Mouse (Mus musculus): ENCODE data around the gene Adarb1. TPM values are rescaled to one million over a fixed set of nuclear protein-coding genes. Genes with fewer than 3 reads are reported as not detected.

The Adarb1 gene
- 37.7 and 41.0 TPM in 2 replicates for polyA plus RNA-seq (2015; fragmentation: Nextera tagmentation; extraction: Ambion mirVana)

DNA sequence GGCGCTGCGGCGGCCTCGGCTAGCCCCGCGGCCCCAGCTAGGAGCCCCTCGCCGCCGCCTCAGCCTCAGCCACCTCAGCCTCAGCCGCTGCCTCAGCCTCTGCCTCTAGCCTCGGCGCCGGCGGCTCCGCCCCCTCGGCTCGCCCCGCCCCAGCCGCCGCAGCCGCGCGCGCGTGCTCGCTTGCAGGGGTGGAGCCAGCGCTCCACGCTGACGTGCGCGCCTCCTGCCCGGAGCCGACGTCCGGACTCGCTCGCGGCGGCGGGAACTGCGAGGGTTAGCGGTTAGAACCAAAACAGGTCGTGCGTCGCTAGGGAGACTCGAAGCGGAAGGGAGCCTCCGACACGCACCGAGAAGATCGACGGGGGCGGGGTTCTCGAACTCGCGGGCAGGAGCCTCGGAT is at the start of gene Adarb1:
Gene Adarb1, minus strand, starts transcription at position 133 of the 400 bp plus-strand sequence.
- Histone ChIP-seq H3K4me1 (peaks cover 27% of the 10 kb centered on the region), H3K9me3 (no peaks in the 10 kb centered on the region), H3K27ac (peak within 1 kb of the TSS; percentile 48), H3K27me3 (peaks cover 18% of the 10 kb centered on the region; the same call in 1 of the 2 replicates), H3K9ac (peak within 1 kb of the TSS; percentile 74), H3K4me2 (peak within 1 kb of the TSS; percentile 94), H3K4me3 (peak within 1 kb of the TSS; percentile 83), H3K36me3 (0 out of 2 replicates have a peak, but pooled peaks cover 3% of the 10 kb centered on the region)
- WGBS: under 1% methylated on average over 52 of the region's 57 CpGs
- ATAC-seq (ENCODE audit: borderline replicate concordance, extremely low read depth, low FRiP score, low TSS enrichment): peak; percentile 91

DNA sequence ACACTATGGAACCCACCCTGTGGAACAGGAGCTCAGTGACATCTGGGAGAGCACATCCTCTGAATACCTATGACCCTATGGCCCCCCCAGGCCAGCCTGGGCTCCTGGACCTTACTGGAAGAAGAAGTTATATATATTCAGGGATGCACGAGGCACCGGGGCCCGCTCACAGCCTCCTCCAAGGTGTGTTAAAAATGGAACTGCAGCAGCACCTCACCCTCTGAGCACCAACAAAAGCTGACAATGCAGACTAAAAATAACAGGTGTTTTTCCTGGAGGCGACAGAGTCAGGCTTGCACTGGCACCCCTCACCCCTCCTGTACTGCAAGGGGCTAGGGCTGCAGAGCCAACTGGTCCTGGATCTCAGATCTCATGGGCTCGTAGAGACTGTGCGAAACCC is 49.3 kb upstream of the Adarb1 start:
- H3K36me3 ChIP-seq: no peaks in the 10 kb centered on the region
- H3K9me3 ChIP-seq: no peaks in the 10 kb centered on the region
- no peak for ATAC-seq (ENCODE audit: borderline replicate concordance, extremely low read depth, low FRiP score, low TSS enrichment)
- no peak overlapping the region for H3K27ac ChIP-seq
- H3K4me1 ChIP-seq: peaks cover 39% of the 10 kb centered on the region
- no peak overlapping the region for H3K4me2 ChIP-seq
- 80% methylated on average over 6 of the region's 6 CpGs for WGBS
- H3K9ac ChIP-seq: no peak overlapping the region
- H3K4me3 ChIP-seq: no peak overlapping the region
- H3K27me3 ChIP-seq: no peaks in the 10 kb centered on the region

DNA sequence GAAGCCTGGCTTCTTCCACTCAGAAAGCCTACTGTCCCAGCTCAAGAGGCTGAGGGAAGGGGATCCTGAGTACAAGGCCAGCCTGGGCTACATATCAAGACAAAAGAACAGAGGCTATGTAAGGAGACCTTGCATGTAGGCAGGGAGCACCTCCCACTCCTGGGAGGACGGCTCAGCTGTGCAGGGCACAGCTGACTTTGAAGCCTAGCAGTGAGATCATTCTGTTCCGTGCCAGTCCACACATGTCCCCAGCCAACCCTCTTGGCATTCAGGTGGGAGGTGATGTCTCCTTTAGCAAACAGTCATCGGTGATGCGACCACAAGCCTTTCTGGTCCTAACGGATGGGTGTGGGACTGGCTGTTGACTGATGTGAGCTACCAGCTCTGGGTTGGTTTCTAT is 47.8 kb upstream of the Adarb1 start:
- H3K4me1 ChIP-seq: peaks cover 34% of the 10 kb centered on the region
- peak overlapping the region; percentile 80 for H3K27ac ChIP-seq

DNA sequence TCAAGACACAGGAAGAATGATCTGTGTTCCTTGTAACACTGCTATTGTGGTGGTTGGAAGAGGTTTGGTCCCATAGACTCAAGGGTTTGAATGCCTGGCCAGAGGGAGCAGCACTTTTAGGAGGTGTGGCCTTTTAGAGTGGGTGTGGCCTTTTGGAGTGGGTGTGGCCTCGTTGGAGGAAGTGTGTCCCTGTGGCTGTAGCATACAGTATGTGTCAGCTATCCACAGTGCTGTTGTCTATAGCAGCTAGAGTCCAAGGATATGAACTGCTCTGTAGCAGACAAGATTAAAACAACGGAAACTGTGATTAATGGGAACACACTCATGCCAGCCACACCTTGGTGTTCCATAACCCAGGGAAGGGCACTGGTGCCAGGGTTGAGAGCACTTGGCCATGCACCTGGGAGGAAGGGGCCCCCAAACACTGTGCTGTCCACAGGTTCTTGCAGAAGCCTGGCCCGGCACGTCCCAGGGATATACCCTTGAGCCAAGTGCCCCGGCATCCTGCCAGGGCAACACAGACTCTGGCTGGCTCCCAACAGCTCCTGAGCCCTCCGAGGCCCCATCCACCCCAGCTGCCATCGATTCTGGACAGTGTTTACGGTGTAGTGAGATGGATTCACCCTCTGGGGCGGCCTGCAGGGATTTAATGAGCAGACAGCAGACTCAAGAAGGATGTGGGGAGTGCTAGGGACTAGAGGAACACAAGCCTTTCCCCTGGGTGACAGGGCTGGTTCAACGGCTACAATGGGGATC is 46.3 kb upstream of the Adarb1 start:
- Histone ChIP-seq H3K9me3 (no peaks in the 10 kb centered on the region), H3K9ac (no peak overlapping the region), H3K4me2 (peak overlapping the region; percentile 4; the same call in 1 of the 2 replicates), H3K27ac (peak overlapping the region; percentile 80), H3K36me3 (no peaks in the 10 kb centered on the region), H3K4me1 (peaks cover 34% of the 10 kb centered on the region), H3K4me3 (no peak overlapping the region), H3K27me3 (no peaks in the 10 kb centered on the region)
- WGBS: 33% methylated on average over 10 of the region's 10 CpGs
- peak; percentile 93 for ATAC-seq (ENCODE audit: borderline replicate concordance, extremely low read depth, low FRiP score, low TSS enrichment)

More for the DNA sequence above, 47.8 kb upstream of the Adarb1 start:
- no peak overlapping the region for H3K4me3 ChIP-seq
- no peaks in the 10 kb centered on the region for H3K9me3 ChIP-seq
- no peaks in the 10 kb centered on the region for H3K36me3 ChIP-seq
- no peaks in the 10 kb centered on the region for H3K27me3 ChIP-seq
- H3K4me2 ChIP-seq: no peak overlapping the region
- no peak for ATAC-seq (ENCODE audit: borderline replicate concordance, extremely low read depth, low FRiP score, low TSS enrichment)
- H3K9ac ChIP-seq: no peak overlapping the region
- WGBS: 65% methylated on average over 5 of the region's 5 CpGs

DNA sequence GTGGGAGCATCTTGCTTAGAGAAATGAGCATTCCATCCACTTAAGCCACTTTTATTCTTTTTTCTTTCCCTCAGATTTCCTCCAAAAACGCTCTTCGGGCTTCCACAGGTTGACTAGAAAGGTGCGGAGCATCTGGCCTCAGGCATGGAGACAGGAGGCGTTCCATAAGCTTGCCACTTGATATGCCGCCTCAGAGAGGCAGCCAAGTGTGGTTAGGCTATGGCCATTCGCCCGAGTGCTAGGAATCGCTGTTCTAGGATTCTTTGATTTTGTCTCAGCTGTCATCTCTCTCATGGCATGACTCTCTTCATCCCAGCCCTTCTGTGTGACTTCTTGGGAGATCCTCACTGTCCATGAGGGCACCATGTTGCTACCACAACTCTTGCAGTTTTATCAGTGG is 43.1 kb upstream of the Adarb1 start:
- Histone ChIP-seq H3K36me3 (no peaks in the 10 kb centered on the region), H3K4me2 (no peak overlapping the region), H3K9me3 (no peaks in the 10 kb centered on the region), H3K9ac (no peak overlapping the region), H3K27me3 (no peaks in the 10 kb centered on the region), H3K27ac (no peak overlapping the region), H3K4me1 (peaks cover 32% of the 10 kb centered on the region), H3K4me3 (no peak overlapping the region)
- WGBS: 89% methylated on average over 8 of the region's 8 CpGs
- ATAC-seq (ENCODE audit: borderline replicate concordance, extremely low read depth, low FRiP score, low TSS enrichment): no peak

DNA sequence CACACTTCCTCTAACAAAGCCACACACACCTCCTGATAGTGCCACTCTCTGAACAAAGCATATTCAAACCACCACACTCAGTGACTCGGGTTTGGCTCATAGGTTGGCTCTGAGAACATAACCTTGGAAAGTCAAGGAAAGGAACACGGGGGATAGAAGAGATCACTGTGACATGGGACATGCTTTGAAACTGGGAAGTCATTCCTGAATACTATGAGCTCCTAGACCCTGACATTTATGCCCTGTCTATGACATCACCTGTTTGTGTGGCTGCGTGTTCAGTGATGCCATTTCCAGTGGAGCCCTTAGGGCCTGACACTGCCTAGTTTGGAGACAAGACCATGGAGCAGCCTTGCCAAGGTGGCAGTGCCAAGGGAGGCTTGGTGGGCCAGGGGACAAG is 39.6 kb upstream of the Adarb1 start:
- Histone ChIP-seq H3K36me3 (no peaks in the 10 kb centered on the region), H3K27me3 (no peaks in the 10 kb centered on the region), H3K9ac (no peak overlapping the region), H3K4me1 (peaks cover 17% of the 10 kb centered on the region), H3K9me3 (no peaks in the 10 kb centered on the region), H3K4me3 (no peak overlapping the region), H3K27ac (no peak overlapping the region), H3K4me2 (no peak overlapping the region)
- no peak for ATAC-seq (ENCODE audit: borderline replicate concordance, extremely low read depth, low FRiP score, low TSS enrichment)
- 81% methylated on average over 3 of the region's 3 CpGs for WGBS

DNA sequence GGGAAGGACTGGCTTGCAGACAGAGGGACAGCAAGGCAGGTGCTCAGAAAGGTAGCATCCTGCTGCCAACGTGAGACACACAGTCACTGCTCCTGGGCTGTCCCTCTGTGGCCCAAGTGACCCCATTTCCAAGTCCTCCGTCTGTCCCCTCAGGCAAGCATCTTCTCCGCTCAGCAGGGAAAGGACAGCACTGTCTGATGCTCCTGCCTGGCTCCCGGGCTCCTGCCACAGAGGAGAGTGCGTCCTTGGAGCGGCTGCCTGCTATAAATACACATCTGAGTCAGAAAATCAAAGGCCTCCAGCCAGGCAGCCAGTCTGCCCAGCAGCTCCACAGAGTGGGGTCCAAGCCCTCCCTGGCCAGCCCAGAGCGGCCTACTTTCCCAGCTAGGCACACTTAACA is 38.4 kb upstream of the Adarb1 start:
- H3K27ac ChIP-seq: 0 out of 2 replicates have a peak overlapping the region, but pooled peaks have one; percentile 65
- no peaks in the 10 kb centered on the region for H3K36me3 ChIP-seq
- H3K27me3 ChIP-seq: no peaks in the 10 kb centered on the region
- H3K9me3 ChIP-seq: no peaks in the 10 kb centered on the region
- H3K4me2 ChIP-seq: no peak overlapping the region
- H3K9ac ChIP-seq: no peak overlapping the region
- peaks cover 17% of the 10 kb centered on the region for H3K4me1 ChIP-seq
- no peak for ATAC-seq (ENCODE audit: borderline replicate concordance, extremely low read depth, low FRiP score, low TSS enrichment)
- 71% methylated on average over 7 of the region's 7 CpGs for WGBS
- no peak overlapping the region for H3K4me3 ChIP-seq

DNA sequence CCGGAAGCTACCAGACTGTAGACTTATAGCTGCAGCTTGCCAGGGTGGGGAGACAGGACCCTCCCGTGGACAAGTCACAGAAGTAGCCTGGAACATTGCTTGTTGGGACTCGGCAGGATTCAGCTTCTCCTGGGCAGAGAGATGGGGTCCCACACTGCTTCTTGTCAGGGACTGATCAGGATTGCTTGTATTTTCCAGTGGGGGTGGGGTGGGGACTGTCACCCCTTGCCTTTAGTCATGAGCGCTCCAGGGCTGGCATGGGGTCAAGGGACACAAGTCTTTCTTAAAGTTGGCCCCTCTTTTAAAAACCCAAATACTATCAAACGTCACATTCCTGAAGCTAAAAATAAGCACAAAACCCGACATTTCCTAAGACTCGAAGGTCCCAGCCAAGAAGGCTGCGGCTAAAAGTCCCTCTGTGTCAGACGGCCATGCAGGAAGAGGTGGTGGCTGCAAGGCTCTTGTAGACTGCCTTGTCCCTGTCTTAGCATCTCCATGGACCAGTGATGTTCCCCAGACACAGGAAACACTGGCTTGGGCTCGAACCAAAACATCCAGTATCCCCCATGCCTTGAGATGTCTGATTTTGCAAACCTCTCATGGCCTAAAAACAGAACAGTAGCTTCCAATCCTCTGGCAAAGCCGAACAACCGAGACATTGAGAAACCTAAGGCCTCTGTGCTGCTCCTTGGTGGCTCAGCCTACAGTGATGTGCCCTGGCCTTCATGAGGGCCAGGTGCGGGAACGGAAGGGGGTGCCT is 37.4 kb upstream of the Adarb1 start:
- no peaks in the 10 kb centered on the region for H3K36me3 ChIP-seq
- H3K9ac ChIP-seq: no peak overlapping the region
- H3K4me3 ChIP-seq: no peak overlapping the region
- no peaks in the 10 kb centered on the region for H3K9me3 ChIP-seq
- H3K27ac ChIP-seq: peak overlapping the region; percentile 65
- H3K4me1 ChIP-seq: peaks cover 17% of the 10 kb centered on the region
- ATAC-seq (ENCODE audit: borderline replicate concordance, extremely low read depth, low FRiP score, low TSS enrichment): peak; percentile 63
- no peaks in the 10 kb centered on the region for H3K27me3 ChIP-seq
- no peak overlapping the region for H3K4me2 ChIP-seq
- WGBS: 52% methylated on average over 14 of the region's 14 CpGs

DNA sequence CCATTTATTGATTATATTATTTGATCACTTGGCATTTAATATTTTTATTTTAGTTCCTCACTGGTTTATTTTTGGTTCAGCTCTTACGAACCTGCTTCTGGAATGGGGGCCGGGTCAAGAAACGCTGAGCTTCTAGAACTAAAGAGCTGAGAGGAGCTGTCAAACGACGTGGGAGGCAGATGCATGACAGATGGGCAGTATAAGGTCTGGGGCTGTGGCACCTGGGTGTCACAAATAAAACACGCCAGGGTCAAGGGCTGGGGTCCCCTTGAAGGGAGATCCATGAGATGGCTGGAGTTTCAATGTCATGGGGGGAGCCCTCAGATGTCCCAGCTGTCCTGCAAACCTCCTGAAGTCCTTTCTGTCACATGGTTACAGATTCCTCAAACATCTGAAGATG is 36.7 kb upstream of the Adarb1 start:
- H3K27ac ChIP-seq: peak overlapping the region; percentile 65
- no peaks in the 10 kb centered on the region for H3K27me3 ChIP-seq
- H3K36me3 ChIP-seq: no peaks in the 10 kb centered on the region
- peaks cover 21% of the 10 kb centered on the region for H3K4me1 ChIP-seq
- no peak for ATAC-seq (ENCODE audit: borderline replicate concordance, extremely low read depth, low FRiP score, low TSS enrichment)
- no peaks in the 10 kb centered on the region for H3K9me3 ChIP-seq
- no peak overlapping the region for H3K9ac ChIP-seq
- H3K4me2 ChIP-seq: no peak overlapping the region
- no peak overlapping the region for H3K4me3 ChIP-seq
- WGBS: 52% methylated on average over 6 of the region's 6 CpGs

DNA sequence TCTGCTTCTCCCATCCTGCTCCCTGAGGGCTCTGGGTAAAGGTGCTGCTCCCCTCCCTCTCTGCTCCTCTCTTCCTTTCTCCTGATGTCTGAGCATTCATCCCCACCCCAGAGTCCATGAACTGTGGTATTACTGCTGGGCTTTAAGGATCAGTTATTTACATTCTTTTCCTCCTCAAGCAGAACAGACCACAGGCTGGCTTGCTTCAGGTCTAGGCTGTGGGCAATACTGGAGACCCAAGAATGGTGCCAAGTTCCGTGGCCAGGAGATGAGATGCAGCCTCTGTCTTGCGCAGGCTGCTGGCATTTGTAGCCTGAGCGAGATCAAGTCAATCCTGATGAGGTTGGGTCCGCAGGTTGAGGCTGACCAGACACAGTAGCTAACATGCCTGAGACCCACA is 33.8 kb upstream of the Adarb1 start:
- no peak overlapping the region for H3K4me3 ChIP-seq
- 80% methylated on average over 4 of the region's 4 CpGs for WGBS
- no peaks in the 10 kb centered on the region for H3K27me3 ChIP-seq
- H3K36me3 ChIP-seq: no peaks in the 10 kb centered on the region
- H3K27ac ChIP-seq: no peak overlapping the region
- peaks cover 43% of the 10 kb centered on the region for H3K4me1 ChIP-seq
- no peaks in the 10 kb centered on the region for H3K9me3 ChIP-seq
- no peak overlapping the region for H3K4me2 ChIP-seq
- no peak overlapping the region for H3K9ac ChIP-seq
- ATAC-seq (ENCODE audit: borderline replicate concordance, extremely low read depth, low FRiP score, low TSS enrichment): no peak

DNA sequence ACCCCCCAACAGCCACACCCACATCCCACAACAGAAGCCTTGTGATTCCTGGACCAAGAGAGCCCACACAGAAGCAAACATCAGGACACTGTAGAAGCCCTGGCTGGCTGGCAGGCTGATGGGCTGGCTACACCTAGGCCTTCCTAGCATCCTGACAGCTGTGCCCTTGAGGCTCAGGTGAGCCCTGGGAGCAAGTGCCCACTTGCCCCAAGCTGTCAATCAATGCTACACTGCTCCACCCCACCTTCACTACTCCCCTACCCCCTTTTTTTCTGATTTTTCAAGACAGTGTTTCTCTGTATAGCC is 32.0 kb upstream of the Adarb1 start:
- Histone ChIP-seq H3K4me3 (no peak overlapping the region), H3K27ac (peak overlapping the region; percentile 6; the same call in 1 of the 2 replicates), H3K36me3 (no peaks in the 10 kb centered on the region), H3K4me2 (peak overlapping the region; percentile 52), H3K9me3 (no peaks in the 10 kb centered on the region; the same call in 1 of the 2 replicates), H3K27me3 (no peaks in the 10 kb centered on the region), H3K4me1 (peaks cover 30% of the 10 kb centered on the region), H3K9ac (no peak overlapping the region)
- ATAC-seq (ENCODE audit: borderline replicate concordance, extremely low read depth, low FRiP score, low TSS enrichment): no peak

All from lung, embryonic 15.5 days (tissue).